Mouse (Mus musculus) limb, embryonic 13.5 days (tissue): ENCODE data around the gene Ppp1r8. TPM values are rescaled to one million over a fixed set of nuclear protein-coding genes. Genes with fewer than 3 reads are reported as not detected.

Experiments used
- ATAC-seq: fragments of 200-750 bp; cut with Nextera tagmentation; 2 replicates; pipeline ENCODE4 v1.8.0; 2017; ENCODE audit warnings: low read depth, moderate number of reproducible peaks, moderate TSS enrichment; ENCODE audit not compliant: low FRiP score
- H3K27ac ChIP-seq: fragments of 300-500 bp; sonication (generic); 2 replicates; pipeline ENCODE4 v1.5.1; 2015; ENCODE audit warnings: inconsistent platforms, mild to moderate bottlenecking, moderate library complexity
- H3K27me3 ChIP-seq: fragments of 300-500 bp; sonication (generic); 2 replicates; pipeline ENCODE4 v1.6.1; 2015; ENCODE audit warnings: mild to moderate bottlenecking, inconsistent platforms
- H3K36me3 ChIP-seq: fragments of 300-500 bp; sonication (generic); 2 replicates; pipeline ENCODE4 v1.6.1; 2015; ENCODE audit warnings: inconsistent platforms, mild to moderate bottlenecking, moderate library complexity
- H3K4me1 ChIP-seq: fragments of 300-500 bp; sonication (generic); 2 replicates; pipeline ENCODE4 v1.6.1; 2015; ENCODE audit warnings: inconsistent platforms
- H3K4me2 ChIP-seq: fragments of 300-500 bp; sonication (generic); replicated peaks from 2 replicates; pipeline ENCODE4 v1.6.1; 2015; ENCODE audit warnings: inconsistent platforms, mild to moderate bottlenecking, moderate library complexity
- H3K4me3 ChIP-seq: fragments of 300-500 bp; sonication (generic); 2 replicates; pipeline ENCODE4 v1.5.1; 2015; ENCODE audit warnings: moderate library complexity, mild to moderate bottlenecking, inconsistent platforms
- H3K9ac ChIP-seq: fragments of 300-500 bp; sonication (generic); 2 replicates; pipeline ENCODE4 v1.6.1; 2015; ENCODE audit warnings: mild to moderate bottlenecking, inconsistent platforms
- H3K9me3 ChIP-seq: fragments of 300-500 bp; sonication (generic); 2 replicates; pipeline ENCODE4 v1.6.1; 2016; ENCODE audit warnings: inconsistent platforms
- WGBS: fragments of 180-500 bp; shearing (Covaris S2); methylation state at CpG from one replicate; pipeline ENCODE4 v1.1.7; 2015; 5-methylcytosine and 5-hydroxymethylcytosine counted together
- polyA plus RNA-seq: library from polyadenylated mRNA; unstranded; fragments of >200 nt; fragmentation: Nextera tagmentation; extraction: Ambion mirVana; gene quantifications from 2 replicates; pipeline ENCODE4 v1.2.1, GENCODE M21; 2015

Gene Ppp1r8
- polyA plus RNA-seq = 60.7 and 63.9 TPM in 2 replicates

DNA sequence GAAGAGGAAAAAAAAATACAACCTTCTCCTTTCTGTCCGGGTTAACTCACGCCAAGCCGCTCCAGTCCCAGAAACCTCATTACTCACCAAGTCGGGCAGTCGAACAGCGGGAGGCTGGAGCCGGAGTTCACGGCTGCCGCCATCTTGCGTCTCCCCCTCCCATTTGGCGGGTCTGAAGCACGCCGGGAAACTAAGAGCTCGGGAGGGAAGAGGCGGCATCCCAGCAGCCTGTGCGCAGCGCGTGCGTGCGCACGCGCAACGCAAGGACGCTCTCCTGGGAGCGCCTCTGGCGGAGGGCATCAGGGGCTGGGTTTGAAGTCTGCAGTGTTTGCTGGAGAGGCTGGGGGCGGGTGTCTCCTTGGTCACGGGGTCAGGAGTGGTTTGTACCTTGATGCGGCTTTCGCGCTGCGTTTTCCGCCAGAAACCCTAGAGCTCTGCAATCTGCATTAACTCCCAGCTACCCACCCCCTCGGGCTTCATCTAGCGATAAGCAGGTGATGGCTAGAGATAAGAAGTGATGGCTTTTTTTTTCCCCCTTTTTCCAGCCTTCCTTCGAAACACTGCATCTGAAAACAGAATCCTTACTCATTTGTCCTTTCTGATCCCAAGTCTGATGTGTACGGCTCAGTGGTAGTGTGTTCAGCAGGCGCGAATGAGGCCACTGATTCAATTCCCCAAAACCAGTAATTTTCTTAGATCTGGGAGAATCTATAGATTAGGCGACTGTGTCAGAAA lies at the start of gene Ppp1r8:
Gene Ppp1r8, minus strand, starts transcription at position 200 of the 735 bp plus-strand sequence.
- Histone ChIP-seq H3K36me3 (peaks cover 39% of the 10 kb centered on the region), H3K4me3 (peak within 1 kb of the TSS; percentile 92), H3K4me1 (peaks cover 11% of the 10 kb centered on the region), H3K27me3 (no peaks in the 10 kb centered on the region), H3K27ac (peak within 1 kb of the TSS; percentile 77), H3K9me3 (0 out of 2 replicates have a peak, but pooled peaks cover 4% of the 10 kb centered on the region), H3K9ac (peak within 1 kb of the TSS; percentile 99), H3K4me2 (peak within 1 kb of the TSS; percentile 80)
- WGBS = 1% methylated on average over 40 of the region's 40 CpGs
- peak; percentile 98 for ATAC-seq

- no peaks in the 10 kb centered on the region for H3K9me3 ChIP-seq
- peak overlapping the region; percentile 91 for H3K4me2 ChIP-seq
- ATAC-seq = no peak
- peak overlapping the region; percentile 80; the same call in 1 of the 2 replicates for H3K27ac ChIP-seq
- H3K36me3 ChIP-seq = peaks cover 15% of the 10 kb centered on the region
- 10% methylated on average over 9 of the region's 9 CpGs for WGBS
- peak overlapping the region; percentile 98 for H3K9ac ChIP-seq
- H3K4me3 ChIP-seq = peak overlapping the region; percentile 96
- H3K4me1 ChIP-seq = peaks cover 24% of the 10 kb centered on the region
- no peaks in the 10 kb centered on the region for H3K27me3 ChIP-seq
Observed at GRCm38 (mm10) chr4:132884844-132885374, 41.9 kb upstream of the Ppp1r8 start.

- Histone ChIP-seq H3K4me1 (peaks cover 24% of the 10 kb centered on the region), H3K9me3 (no peaks in the 10 kb centered on the region), H3K4me3 (peak within 1 kb of the TSS; percentile 96), H3K27ac (peak within 1 kb of the TSS; percentile 80), H3K4me2 (peak within 1 kb of the TSS; percentile 91), H3K27me3 (no peaks in the 10 kb centered on the region), H3K9ac (peak within 1 kb of the TSS; percentile 98), H3K36me3 (peaks cover 21% of the 10 kb centered on the region)
- under 1% methylated on average over 72 of the region's 72 CpGs for WGBS
- ATAC-seq = peak; percentile 90
Observed at GRCm38 (mm10) chr4:132884064-132884843, 41.3 kb upstream of the Ppp1r8 start, which contains the start of gene Stx12. Gene Stx12 (minus strand): TSS chr4:132884509.

GRCm38 (mm10) chr4:132883561-132884063 lies 40.6 kb upstream of the Ppp1r8 start:
- no peaks in the 10 kb centered on the region for H3K27me3 ChIP-seq
- under 1% methylated on average over 21 of the region's 21 CpGs for WGBS
- H3K4me2 ChIP-seq = peak overlapping the region; percentile 91
- peak overlapping the region; percentile 76 for H3K27ac ChIP-seq
- peak overlapping the region; percentile 96 for H3K4me3 ChIP-seq
- H3K36me3 ChIP-seq = peaks cover 21% of the 10 kb centered on the region
- ATAC-seq = peak; percentile 76; the same call in 1 of the 2 replicates
- H3K9me3 ChIP-seq = no peaks in the 10 kb centered on the region
- peaks cover 24% of the 10 kb centered on the region for H3K4me1 ChIP-seq
- peak overlapping the region; percentile 98 for H3K9ac ChIP-seq

- WGBS = 91% methylated on average over 7 of the region's 7 CpGs
- no peak for ATAC-seq
- H3K9ac ChIP-seq = no peak overlapping the region
Observed at GRCm38 (mm10) chr4:132874363-132875097, 31.6 kb upstream of the Ppp1r8 start.

DNA sequence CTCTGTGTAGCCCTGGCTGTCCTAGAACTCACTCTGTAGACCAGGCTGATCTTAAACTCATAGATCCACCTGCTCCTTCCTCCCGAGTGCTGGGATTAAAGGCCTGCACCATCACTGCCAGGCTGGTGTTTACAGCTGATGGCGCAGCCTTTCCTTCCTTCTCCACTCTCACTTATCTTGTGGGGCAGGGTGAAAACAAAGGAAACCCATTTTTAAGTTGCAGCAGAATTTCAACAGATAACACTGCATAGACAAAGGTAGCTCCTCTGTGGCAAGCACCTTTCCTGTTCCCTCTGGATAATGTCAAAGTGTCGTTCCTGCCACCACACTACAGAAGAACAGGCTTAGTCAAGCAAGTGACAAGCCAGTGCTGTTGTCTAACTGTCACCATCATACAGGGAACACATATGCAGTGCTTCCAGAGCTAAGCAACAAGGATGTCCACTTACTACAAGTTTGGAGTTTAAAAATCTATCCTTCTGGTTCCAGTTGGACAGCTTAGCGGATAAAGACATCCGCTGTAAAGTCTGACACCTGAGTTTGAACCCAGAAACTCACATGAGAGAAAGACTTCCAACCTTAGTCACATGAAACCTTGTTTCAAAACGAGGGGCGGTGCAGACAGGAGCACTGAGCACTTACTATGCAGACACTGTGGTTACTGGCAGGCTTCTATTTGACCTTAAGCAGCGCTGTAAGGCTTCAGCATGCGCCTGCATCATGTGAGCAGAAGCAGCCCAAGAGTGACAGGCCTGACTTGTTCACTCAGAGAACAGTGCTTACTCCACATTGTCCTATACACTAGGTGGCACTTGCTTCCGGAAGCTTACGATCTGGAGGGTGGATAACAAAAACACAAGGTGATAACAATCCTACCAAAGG lies 30.8 kb upstream of the Ppp1r8 start:
- H3K36me3 ChIP-seq = peaks cover 35% of the 10 kb centered on the region
- no peaks in the 10 kb centered on the region for H3K27me3 ChIP-seq
- ATAC-seq = no peak
- H3K9ac ChIP-seq = no peak overlapping the region
- H3K4me1 ChIP-seq = no peaks in the 10 kb centered on the region
- no peak overlapping the region for H3K4me2 ChIP-seq
- 90% methylated on average over 11 of the region's 11 CpGs for WGBS
- no peaks in the 10 kb centered on the region for H3K9me3 ChIP-seq
- no peak overlapping the region for H3K4me3 ChIP-seq
- no peak overlapping the region for H3K27ac ChIP-seq

More at GRCm38 (mm10) chr4:132874363-132875097, 31.6 kb upstream of the Ppp1r8 start:
- Histone ChIP-seq H3K36me3 (peaks cover 29% of the 10 kb centered on the region), H3K4me1 (no peaks in the 10 kb centered on the region), H3K27me3 (no peaks in the 10 kb centered on the region), H3K4me3 (no peak overlapping the region), H3K27ac (no peak overlapping the region), H3K9me3 (no peaks in the 10 kb centered on the region), H3K4me2 (no peak overlapping the region)

- no peak overlapping the region for H3K4me2 ChIP-seq
- no peak overlapping the region for H3K4me3 ChIP-seq
- peaks cover 60% of the 10 kb centered on the region for H3K36me3 ChIP-seq
- no peak for ATAC-seq
- no peaks in the 10 kb centered on the region for H3K4me1 ChIP-seq
- H3K27me3 ChIP-seq = no peaks in the 10 kb centered on the region
- no peak overlapping the region for H3K9ac ChIP-seq
- no peaks in the 10 kb centered on the region for H3K9me3 ChIP-seq
- no peak overlapping the region for H3K27ac ChIP-seq
- 94% methylated on average over 3 of the region's 3 CpGs for WGBS
Observed at GRCm38 (mm10) chr4:132871116-132871515, 28.1 kb upstream of the Ppp1r8 start.

GRCm38 (mm10) chr4:132864856-132865255 lies 21.9 kb upstream of the Ppp1r8 start:
- H3K9me3 ChIP-seq = no peaks in the 10 kb centered on the region
- no peak overlapping the region for H3K27ac ChIP-seq
- WGBS = 86% methylated on average over 2 of the region's 2 CpGs
- H3K4me3 ChIP-seq = no peak overlapping the region
- no peak overlapping the region for H3K9ac ChIP-seq
- H3K27me3 ChIP-seq = no peaks in the 10 kb centered on the region
- no peaks in the 10 kb centered on the region for H3K4me1 ChIP-seq
- no peak for ATAC-seq
- H3K4me2 ChIP-seq = no peak overlapping the region
- H3K36me3 ChIP-seq = peaks cover 82% of the 10 kb centered on the region

- ATAC-seq = no peak
Observed at GRCm38 (mm10) chr4:132863012-132863411, 20.0 kb upstream of the Ppp1r8 start.

DNA sequence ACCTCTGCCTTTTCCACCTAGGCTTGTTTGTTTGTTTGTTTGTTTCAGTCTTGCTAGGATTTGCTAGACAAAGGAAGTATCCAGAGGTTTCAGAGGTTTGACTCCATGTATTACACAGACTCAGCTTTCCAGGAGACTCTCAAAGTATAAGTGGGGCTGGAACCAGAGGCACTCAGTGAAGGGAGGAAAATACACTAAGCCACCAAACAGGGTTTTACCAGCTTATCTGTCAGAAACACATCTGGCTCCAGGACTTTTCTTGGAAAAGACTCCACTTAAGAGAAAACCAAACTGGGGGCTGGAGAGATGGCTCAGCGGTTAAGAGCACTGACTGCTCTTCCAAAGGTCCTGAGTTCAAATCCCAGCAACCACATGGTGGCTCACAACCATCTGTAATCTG lies 17.9 kb upstream of the Ppp1r8 start:
- Histone ChIP-seq H3K9ac (no peak overlapping the region), H3K4me1 (no peaks in the 10 kb centered on the region), H3K4me3 (no peak overlapping the region), H3K9me3 (no peaks in the 10 kb centered on the region), H3K36me3 (peaks cover 82% of the 10 kb centered on the region), H3K27me3 (no peaks in the 10 kb centered on the region), H3K27ac (no peak overlapping the region), H3K4me2 (no peak overlapping the region)
- ATAC-seq = no peak
- WGBS = 97% methylated on average over 1 of the region's 1 CpGs

More at GRCm38 (mm10) chr4:132863012-132863411, 20.0 kb upstream of the Ppp1r8 start:
- Histone ChIP-seq H3K27me3 (no peaks in the 10 kb centered on the region), H3K9ac (no peak overlapping the region), H3K4me2 (no peak overlapping the region), H3K4me3 (no peak overlapping the region), H3K4me1 (no peaks in the 10 kb centered on the region), H3K36me3 (peaks cover 80% of the 10 kb centered on the region), H3K27ac (no peak overlapping the region), H3K9me3 (no peaks in the 10 kb centered on the region)
- WGBS = 94% methylated on average over 13 of the region's 13 CpGs
